Mouse (Mus musculus): ENCODE results near the gene Slc52a3. TPM values are rescaled to one million over a fixed set of nuclear protein-coding genes. Genes with fewer than 3 reads are reported as not detected.
A peak's percentile ranks its signal among the peaks of the same experiment; 100 is the strongest.

Gene Slc52a3
- polyA plus RNA-seq, 1 experiment from 2014 or later, result 1.4 TPM

- Histone ChIP-seq H3K36me3 (no peaks in the 10 kb centered on the region), H3K9me3 (no peaks in the 10 kb centered on the region), H3K27me3 (peaks cover 73% of the 10 kb centered on the region), H3K4me1 (0 out of 2 replicates have a peak, but pooled peaks cover under 1% of the 10 kb centered on the region), H3K9ac (no peak overlapping the region), H3K4me3 (no peak overlapping the region), H3K4me2 (no peak overlapping the region), H3K27ac (no peak overlapping the region)
- WGBS, result 55% methylated on average over 1 of the region's 1 CpGs
- no peak for ATAC-seq (ENCODE audit: insufficient number of reproducible peaks, insufficient read depth, low FRiP score, low TSS enrichment, low read depth)
These were observed 59.1 kb downstream of the Slc52a3 start for GRCm38 (mm10) chr2:152055406-152055805.

- Histone ChIP-seq H3K27me3 (peaks cover 61% of the 10 kb centered on the region), H3K9ac (no peak overlapping the region), H3K27ac (no peak overlapping the region), H3K36me3 (no peaks in the 10 kb centered on the region), H3K9me3 (no peaks in the 10 kb centered on the region), H3K4me2 (no peak overlapping the region), H3K4me3 (no peak overlapping the region), H3K4me1 (no peaks in the 10 kb centered on the region)
- 62% methylated on average over 22 of the region's 22 CpGs for WGBS
- ATAC-seq (ENCODE audit: insufficient number of reproducible peaks, insufficient read depth, low FRiP score, low TSS enrichment, low read depth), result no peak
These were observed 60.3 kb downstream of the Slc52a3 start for GRCm38 (mm10) chr2:152056368-152057251.

GRCm38 (mm10) chr2:152057252-152057563 lies 60.9 kb downstream of the Slc52a3 start:
- no peaks in the 10 kb centered on the region for H3K36me3 ChIP-seq
- 73% methylated on average over 9 of the region's 9 CpGs for WGBS
- H3K9ac ChIP-seq, result no peak overlapping the region
- peaks cover 55% of the 10 kb centered on the region for H3K27me3 ChIP-seq
- H3K27ac ChIP-seq, result no peak overlapping the region
- H3K4me2 ChIP-seq, result no peak overlapping the region
- H3K9me3 ChIP-seq, result no peaks in the 10 kb centered on the region
- no peak overlapping the region for H3K4me3 ChIP-seq
- no peak for ATAC-seq (ENCODE audit: insufficient number of reproducible peaks, insufficient read depth, low FRiP score, low TSS enrichment, low read depth)
- H3K4me1 ChIP-seq, result no peaks in the 10 kb centered on the region

MicroRNA genes within 50 kb of the gene (microRNA counts, 519-probe panel; counts per million panel counts)
- microRNA mmu-miR-1953, result 236 counts per million, percentile 44 among the panel's probes with 10 or more counts

Small RNAs within 50 kb of the gene (microRNA-seq; reads per million reads assigned to microRNA genes)
- not detected for gene Mir1953

Other genes with a start within 250 kb of the Slc52a3 start
- gene Rspo4, start 153.6 kb upstream of the Slc52a3 start, polyA plus RNA-seq (2015; fragmentation: Nextera tagmentation; extraction: Ambion mirVana), result 1.6 and 2.4 TPM in 2 replicates
- gene Angpt4, start 85.3 kb upstream of the Slc52a3 start, polyA plus RNA-seq (2015; fragmentation: Nextera tagmentation; extraction: Ambion mirVana), result 0.28 TPM in 1 of 2 replicates, not detected in the other
- gene Fam110a, start 16.3 kb upstream of the Slc52a3 start, polyA plus RNA-seq (2015; fragmentation: Nextera tagmentation; extraction: Ambion mirVana), result 20.9 and 23.7 TPM in 2 replicates
- gene Scrt2, start 85.0 kb downstream of the Slc52a3 start, polyA plus RNA-seq (2015; fragmentation: Nextera tagmentation; extraction: Ambion mirVana), result 0.12 and 0.17 TPM in 2 replicates
- 9.7 and 10.6 TPM in 2 replicates for gene Srxn1, start 109.0 kb downstream of the Slc52a3 start, polyA plus RNA-seq (2015; fragmentation: Nextera tagmentation; extraction: Ambion mirVana)
- gene Tcf15, start 147.1 kb downstream of the Slc52a3 start, polyA plus RNA-seq (2015; fragmentation: Nextera tagmentation; extraction: Ambion mirVana), result 3.7 and 4.1 TPM in 2 replicates
- 102 and 108 TPM in 2 replicates for gene Csnk2a1, start 230.3 kb downstream of the Slc52a3 start, polyA plus RNA-seq (2015; fragmentation: Nextera tagmentation; extraction: Ambion mirVana)